Mouse (Mus musculus) mesoderm, embryonic 11.5 days (tissue): ENCODE data around the gene Myo15.
"Not testable (repeated sequence)": the region's sequence is repeated elsewhere in the genome, so short reads cannot be mapped to it uniquely, and the experiment has no call there.

Source experiments
- DNase-seq: peaks from one replicate; pipeline ENCODE4 v3.0.0-alpha.2; 2012; ENCODE audit warnings: low read depth, low spot score

The Myo15 gene

GRCm38 (mm10) chr11:60548112-60548511 lies 79.0 kb downstream of the Myo15 start:
- DNase-seq: no peak

GRCm38 (mm10) chr11:60553091-60553490 lies 84.0 kb downstream of the Myo15 start:
- DNase-seq: no peak

GRCm38 (mm10) chr11:60557675-60558074 lies 88.5 kb downstream of the Myo15 start:
- no peak for DNase-seq

- peak; percentile 63 for DNase-seq
Measured at GRCm38 (mm10) chr11:60559342-60559741, 90.2 kb downstream of the Myo15 start.

- not testable (repeated sequence) for DNase-seq
Measured at GRCm38 (mm10) chr11:60574006-60574405, 104.9 kb downstream of the Myo15 start.
